Mouse (Mus musculus) retina, postnatal 1 day (tissue): ENCODE data around the gene P3h3.
"Not testable (repeated sequence)": the region's sequence is repeated elsewhere in the genome, so short reads cannot be mapped to it uniquely, and the experiment has no call there.

Experiments
- DNase-seq: peaks from one replicate; pipeline ENCODE4 v3.0.0-alpha.2; 2012

Gene P3h3

DNA sequence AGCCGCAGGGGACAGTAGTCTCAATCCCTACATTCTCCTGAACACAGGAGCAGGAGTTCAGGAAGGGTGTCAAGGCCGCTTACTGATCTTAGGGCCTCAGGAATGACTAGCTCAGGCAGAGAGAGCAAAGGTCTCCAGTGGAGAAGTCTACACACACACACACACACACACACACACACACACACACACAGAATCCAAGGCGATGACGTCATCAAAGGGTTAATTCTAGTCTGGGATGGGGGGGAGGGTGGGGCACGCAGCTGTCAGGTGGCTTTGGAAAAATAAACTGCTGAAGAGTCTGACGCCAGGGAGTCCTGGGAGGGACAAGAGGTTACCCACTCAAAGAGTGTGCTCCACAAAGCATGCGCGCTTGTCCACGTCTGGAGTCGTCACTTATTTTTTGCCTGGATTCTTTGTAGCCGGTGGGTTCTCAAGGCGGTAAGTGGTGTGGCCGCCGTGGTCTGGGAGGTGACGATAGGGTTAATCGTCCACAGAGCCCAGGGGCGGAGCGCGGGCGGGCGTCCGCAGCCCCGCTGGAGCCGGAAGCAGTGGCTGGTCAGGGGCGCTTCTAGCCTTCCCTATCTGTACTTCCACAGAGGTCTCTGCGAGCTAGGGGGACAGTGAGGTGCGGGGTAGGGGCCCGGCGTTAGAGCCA, 49.1 kb downstream of the P3h3 start, which contains the start of gene Spsb2:
Spsb2 (plus strand) TSS at position 304 of the 655 bp plus-strand sequence.
- DNase-seq, result peak; percentile 85

DNA sequence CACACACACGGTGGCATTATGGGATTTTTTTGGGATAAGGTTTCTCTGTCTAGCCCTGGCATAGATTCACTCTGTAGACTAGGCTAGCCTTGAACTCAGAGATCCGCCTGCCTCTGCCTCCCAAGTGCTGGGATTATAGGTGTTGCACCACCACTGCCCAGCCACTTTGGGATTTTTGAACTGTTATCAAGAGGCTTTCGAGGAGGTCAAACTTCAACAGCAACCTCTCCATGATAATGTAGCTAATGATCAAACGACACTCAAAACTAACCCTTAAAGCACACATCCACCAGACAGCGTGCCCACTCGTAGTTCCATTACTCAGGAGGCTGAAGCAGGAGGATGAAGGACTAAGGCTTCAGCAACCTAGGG, 49.6 kb downstream of the P3h3 start:
- DNase-seq, result no peak

DNA sequence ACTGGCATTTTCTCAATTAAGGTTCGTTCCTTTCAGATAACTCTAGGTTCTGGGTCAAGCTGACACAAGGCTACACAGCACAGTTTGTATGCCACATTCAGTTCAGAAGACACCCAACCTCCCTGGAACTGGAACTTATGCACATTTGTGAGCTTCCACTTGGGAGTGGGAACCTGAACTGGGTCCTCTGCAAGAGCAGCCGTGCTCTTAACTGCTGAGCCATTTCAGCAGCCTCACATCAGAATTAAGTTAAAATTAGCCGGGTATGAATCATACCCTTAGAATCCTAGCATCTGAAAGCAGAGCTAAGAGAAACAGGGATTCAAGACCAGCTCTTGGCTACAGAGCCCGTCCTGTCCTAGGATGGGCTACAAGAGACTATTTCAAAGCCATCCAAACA, 50.2 kb downstream of the P3h3 start:
- no peak for DNase-seq

DNA sequence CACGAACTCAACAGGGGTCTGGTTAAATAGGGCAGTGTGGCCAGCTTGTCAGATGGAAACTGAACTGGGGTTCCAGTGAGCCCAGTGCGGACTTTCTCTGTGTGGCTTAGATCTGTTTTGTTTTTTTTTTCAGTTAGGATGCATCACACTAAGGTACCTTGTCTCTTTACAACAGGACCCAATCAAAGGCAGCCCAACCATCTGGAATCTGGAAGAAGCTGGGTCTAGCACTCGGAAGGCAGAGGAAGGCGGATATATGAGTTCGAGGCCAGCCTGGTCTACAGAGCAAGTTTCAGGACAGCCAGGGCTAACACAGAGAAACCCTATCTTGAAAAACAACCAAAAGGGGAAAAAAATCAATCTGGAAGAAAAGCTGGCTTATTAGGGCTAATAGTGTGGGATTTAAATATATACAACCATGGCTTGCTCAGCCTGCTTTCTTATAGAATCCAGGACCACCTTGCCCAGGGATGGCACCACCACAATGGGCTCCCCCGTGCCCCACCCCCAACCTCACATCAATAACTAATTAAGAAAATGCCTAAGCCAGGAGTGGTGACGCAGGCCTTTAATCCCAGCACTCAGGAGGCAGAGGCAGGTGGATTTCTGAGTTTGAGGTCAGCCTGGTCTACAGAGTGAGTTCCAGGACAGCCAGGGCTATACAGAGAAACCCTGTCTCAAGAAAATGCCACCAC, 51.0 kb downstream of the P3h3 start:
- DNase-seq, result no peak

DNA sequence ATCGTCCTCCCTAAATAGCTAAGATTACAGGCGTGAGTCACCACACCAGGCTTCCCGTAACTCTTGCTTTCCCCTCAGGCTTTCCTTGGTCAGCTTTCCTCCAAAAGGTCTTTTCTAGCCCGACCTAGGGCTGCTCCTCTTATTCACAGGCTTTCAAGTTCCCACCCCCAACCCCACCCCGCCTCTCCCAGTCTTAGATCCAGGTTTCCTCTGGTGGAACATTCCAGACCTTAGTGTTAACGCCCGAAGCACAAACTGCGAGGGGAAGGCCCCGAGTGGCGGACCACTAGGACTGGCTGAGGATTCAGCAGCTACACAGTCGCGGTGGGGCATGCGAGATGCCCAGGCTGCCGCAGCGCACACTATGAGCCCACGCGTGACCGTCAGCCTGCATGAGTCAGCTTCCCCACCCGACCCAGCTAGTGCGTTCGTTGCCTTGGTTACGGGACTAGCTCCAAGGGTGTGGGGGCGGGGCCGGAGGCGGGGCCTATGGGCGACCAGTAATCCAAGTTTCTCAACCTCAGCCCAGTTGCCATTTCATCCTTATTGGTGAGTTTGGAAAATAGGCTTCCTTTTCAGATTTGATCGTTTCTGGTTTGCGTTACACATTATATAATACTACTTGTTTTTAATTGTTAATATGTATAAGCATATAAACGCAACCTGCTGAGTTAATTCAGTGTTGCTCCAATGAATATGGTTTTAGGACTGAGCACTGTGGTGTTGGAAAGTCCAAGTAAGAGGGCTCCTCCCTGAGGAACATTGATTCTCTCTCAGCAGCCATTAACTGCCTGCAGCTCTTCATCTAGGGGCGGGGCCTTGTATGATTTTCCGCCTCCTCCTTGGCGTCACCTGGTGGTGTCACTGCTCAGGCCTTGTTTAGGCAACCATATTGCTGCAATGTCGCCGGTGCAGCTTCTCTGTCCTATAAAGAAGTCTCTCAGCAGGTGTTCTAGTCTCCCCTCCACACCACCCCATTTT, 51.9 kb downstream of the P3h3 start:
- peak; percentile 95 for DNase-seq

DNA sequence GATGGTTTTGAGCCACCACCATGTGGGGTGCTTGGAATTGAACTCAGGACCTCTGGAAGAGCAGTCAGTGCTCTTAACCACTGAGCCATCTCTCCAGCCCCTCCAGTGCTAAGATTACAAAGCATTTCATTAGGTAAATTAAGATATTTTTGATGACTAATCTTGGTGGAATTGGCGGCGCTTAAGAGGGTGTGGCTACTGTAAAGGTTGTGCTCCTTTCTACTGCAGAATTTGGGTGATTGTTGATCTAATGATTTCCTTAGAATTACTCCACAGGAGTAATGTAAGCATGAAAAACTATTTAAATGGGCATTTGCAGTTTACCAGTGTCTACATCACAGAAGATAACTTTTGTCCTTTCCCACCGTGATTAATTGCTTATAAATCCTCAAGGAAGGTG, 53.2 kb downstream of the P3h3 start:
- no peak for DNase-seq

DNA sequence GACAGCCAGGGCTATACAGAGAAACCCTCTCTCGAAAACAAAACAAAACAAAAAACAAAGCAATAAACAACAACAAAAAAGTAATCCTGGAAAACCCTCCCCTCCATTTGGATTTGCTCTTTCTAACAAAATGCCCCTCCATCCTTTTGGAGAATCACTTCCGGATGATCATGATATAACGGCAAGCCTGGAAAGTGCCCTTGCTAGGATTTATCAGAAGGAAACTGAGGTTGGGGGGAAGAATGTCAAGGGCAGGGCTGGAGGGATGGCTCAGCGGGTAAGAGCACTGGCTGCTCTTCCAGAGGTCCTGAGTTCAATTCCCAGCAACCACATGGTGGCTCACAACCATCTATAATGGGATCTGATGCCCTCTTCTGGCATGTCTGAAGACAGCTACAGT, 53.9 kb downstream of the P3h3 start:
- not testable (repeated sequence) for DNase-seq

DNA sequence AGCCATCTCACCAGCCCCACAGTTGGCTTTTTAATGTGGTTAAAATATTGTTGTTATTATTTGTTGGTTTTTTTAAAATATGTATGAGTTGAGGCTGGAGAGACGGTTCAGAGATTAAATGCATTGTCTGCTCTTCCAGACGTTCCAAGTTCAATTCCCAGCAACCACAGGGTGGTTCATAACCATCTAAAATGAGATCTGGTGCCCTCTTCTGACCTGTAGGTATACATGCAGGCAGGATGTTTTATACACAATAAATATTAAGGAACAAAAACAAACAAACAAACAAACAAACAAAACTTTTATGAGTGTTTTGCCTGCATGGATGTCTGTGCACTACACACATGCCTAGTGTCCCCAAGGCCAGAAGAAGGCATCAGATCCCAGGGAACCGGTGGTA, 54.5 kb downstream of the P3h3 start:
- no peak for DNase-seq

DNA sequence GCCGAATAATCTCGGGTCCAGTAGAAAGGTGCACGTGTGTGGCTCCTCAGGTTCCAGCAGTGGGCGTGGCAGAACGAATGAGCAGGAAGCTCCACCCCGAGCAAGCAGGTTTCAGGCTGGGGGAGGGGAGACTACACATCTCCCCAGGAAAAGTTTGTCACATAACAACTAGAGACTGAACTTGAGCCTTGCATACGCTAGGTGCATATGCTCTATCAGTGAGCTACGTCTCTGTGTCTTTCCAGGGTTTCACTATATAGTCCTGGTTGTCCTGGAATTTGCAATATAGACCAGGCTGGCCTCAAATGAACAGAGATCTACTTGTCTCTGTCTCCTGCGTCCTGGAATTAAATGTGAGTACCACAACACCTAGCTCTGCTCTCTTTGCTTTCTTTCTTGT, 55.2 kb downstream of the P3h3 start:
- not testable (repeated sequence) for DNase-seq

DNA sequence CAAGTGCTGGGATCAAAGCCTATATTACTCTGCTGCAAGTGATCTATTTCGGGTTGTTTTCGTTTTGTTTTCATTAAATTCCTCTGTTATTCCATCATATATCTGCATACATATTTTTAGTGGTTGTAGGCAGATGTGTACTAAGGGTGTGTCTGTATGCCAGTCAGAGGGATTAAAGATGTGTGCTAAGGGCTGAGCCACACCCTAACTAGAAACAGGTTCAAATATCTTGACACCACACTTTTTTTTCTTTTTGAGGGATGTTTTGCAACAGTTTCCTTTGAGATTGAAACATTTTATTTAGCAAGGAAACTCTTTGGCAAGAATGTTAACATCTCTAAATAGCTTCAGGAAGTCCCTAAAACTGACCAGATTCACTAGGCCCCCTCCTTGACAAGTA, 61.4 kb downstream of the P3h3 start:
- DNase-seq, result no peak

DNA sequence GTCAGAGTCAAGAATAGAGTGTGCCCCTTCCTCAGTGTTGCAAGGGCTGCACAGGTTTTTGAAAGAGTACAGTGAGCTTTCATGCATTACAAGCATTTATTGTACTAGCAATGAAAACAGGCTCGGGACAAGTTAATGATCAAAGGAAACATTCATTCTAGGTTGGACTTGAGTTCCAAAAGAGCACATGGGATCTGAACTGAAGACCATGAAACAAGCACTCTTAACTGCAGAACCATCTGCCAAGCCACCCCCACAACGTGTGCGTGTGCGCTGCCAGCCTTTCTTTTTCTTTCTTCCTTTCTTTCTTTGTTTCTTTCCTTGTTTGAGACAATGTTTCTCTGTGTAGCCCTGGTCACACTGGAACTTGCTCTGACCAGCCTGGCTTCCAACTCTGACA, 61.8 kb downstream of the P3h3 start:
- no peak for DNase-seq

DNA sequence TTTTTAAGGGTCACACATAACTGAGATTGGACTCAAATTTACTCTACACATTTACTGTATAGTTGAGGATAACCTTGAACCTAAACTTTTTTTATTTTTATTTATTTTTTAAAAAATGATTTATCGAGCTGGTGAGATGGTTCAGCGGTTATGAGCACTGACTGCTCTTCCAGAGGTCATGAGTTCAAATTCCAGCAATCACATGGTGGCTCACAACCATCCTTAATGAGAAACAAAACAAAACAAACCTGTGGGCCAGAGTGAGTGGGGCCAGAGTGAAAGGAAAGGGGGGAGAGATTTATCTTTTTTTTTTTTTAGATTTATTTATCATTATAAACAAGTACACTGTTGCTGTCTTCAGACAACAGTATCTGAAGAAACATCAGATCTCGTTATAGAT, 65.6 kb downstream of the P3h3 start:
- DNase-seq, result no peak
